Mouse (Mus musculus) midbrain, embryonic 15.5 days (tissue): ENCODE measurements around the gene Sirt7. TPM values are rescaled to one million over a fixed set of nuclear protein-coding genes. Genes with fewer than 3 reads are reported as not detected.

Source experiments
- ATAC-seq: fragments of 200-750 bp; cut with Nextera tagmentation; replicated peaks from 2 replicates; pipeline ENCODE4 v1.8.0; 2017; ENCODE audit warnings: moderate TSS enrichment
- H3K27ac ChIP-seq: fragments of 300-500 bp; sonication (generic); 2 replicates; pipeline ENCODE4 v1.5.1; 2015; ENCODE audit warnings: mild to moderate bottlenecking, inconsistent platforms
- H3K27me3 ChIP-seq: fragments of 300-500 bp; sonication (generic); replicated peaks from 2 replicates; pipeline ENCODE4 v1.6.1; 2015; ENCODE audit warnings: inconsistent platforms
- H3K36me3 ChIP-seq: fragments of 300-500 bp; sonication (generic); replicated peaks from 2 replicates; pipeline ENCODE4 v1.6.1; 2015; ENCODE audit warnings: inconsistent platforms
- H3K4me1 ChIP-seq: fragments of 300-500 bp; sonication (generic); 2 replicates; pipeline ENCODE4 v1.6.1; 2015; ENCODE audit warnings: inconsistent platforms
- H3K4me2 ChIP-seq: fragments of 300-500 bp; sonication (generic); 2 replicates; pipeline ENCODE4 v1.6.1; 2015; ENCODE audit warnings: inconsistent platforms, mild to moderate bottlenecking, moderate library complexity
- H3K4me3 ChIP-seq: fragments of 300-500 bp; sonication (generic); 2 replicates; pipeline ENCODE4 v1.5.1; 2015; ENCODE audit warnings: mild to moderate bottlenecking, inconsistent platforms
- H3K9ac ChIP-seq: fragments of 300-500 bp; sonication (generic); 2 replicates; pipeline ENCODE4 v1.6.1; 2015; ENCODE audit warnings: mild to moderate bottlenecking, inconsistent platforms
- H3K9me3 ChIP-seq: fragments of 300-500 bp; sonication (generic); 2 replicates; pipeline ENCODE4 v1.6.1; 2016; ENCODE audit warnings: inconsistent platforms
- WGBS: fragments of 180-500 bp; shearing (Covaris S2); methylation state at CpG from one replicate; pipeline ENCODE4 v1.1.7; 2015; ENCODE audit warnings: mixed read lengths; 5-methylcytosine and 5-hydroxymethylcytosine counted together
- polyA plus RNA-seq: library from polyadenylated mRNA; unstranded; fragments of >200 nt; fragmentation: Nextera tagmentation; extraction: Ambion mirVana; gene quantifications from 2 replicates; pipeline ENCODE4 v1.2.1, GENCODE M21; 2015

The Sirt7 gene
- polyA plus RNA-seq, 1 experiment from 2014 or later = 48.2 TPM

- peaks cover 19% of the 10 kb centered on the region for H3K4me1 ChIP-seq
- H3K4me3 ChIP-seq = peak overlapping the region; percentile 88
- H3K36me3 ChIP-seq = peaks cover 35% of the 10 kb centered on the region
- no peaks in the 10 kb centered on the region for H3K27me3 ChIP-seq
- ATAC-seq = peak; percentile 62
- 13% methylated on average over 30 of the region's 30 CpGs for WGBS
- peak overlapping the region; percentile 77 for H3K27ac ChIP-seq
- H3K4me2 ChIP-seq = peak overlapping the region; percentile 99
- H3K9me3 ChIP-seq = no peaks in the 10 kb centered on the region
- peak overlapping the region; percentile 74 for H3K9ac ChIP-seq
These were observed 920 bp downstream of the Sirt7 start for GRCm38 (mm10) chr11:120623961-120624679.

GRCm38 (mm10) chr11:120622805-120623204 lies 2.2 kb downstream of the Sirt7 start:
- no peaks in the 10 kb centered on the region for H3K9me3 ChIP-seq
- H3K4me1 ChIP-seq = peaks cover 22% of the 10 kb centered on the region
- H3K27ac ChIP-seq = no peak overlapping the region
- H3K9ac ChIP-seq = no peak overlapping the region
- H3K4me3 ChIP-seq = no peak overlapping the region
- no peak for ATAC-seq
- H3K36me3 ChIP-seq = peaks cover 37% of the 10 kb centered on the region
- H3K4me2 ChIP-seq = no peak overlapping the region
- no peaks in the 10 kb centered on the region for H3K27me3 ChIP-seq
- 93% methylated on average over 6 of the region's 6 CpGs for WGBS

DNA sequence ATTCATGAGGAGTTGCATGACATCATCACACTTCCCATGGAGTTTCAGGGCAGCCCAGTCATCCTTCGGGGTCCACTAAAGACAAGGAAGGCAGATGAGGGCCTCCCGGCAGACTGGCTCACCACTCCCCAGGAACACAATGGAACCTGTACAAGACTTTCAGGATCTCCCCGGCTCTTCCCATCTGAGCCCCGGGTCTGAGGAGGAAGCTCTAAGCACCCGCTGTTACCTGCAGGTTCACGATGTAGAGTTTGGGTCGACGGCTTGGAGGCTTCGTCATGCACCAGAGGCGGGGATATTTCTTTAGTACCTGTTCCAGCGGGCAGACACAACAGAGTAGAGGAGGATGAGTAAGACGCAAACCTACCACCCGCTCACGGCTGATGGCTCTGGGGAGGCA lies 4.8 kb downstream of the Sirt7 start:
- peaks cover 38% of the 10 kb centered on the region for H3K4me1 ChIP-seq
- 93% methylated on average over 14 of the region's 14 CpGs for WGBS
- H3K27me3 ChIP-seq = no peaks in the 10 kb centered on the region

GRCm38 (mm10) chr11:120618619-120619535 lies 6.2 kb downstream of the Sirt7 start:
- Histone ChIP-seq H3K9ac (no peak overlapping the region), H3K9me3 (no peaks in the 10 kb centered on the region), H3K4me2 (no peak overlapping the region), H3K4me1 (peaks cover 31% of the 10 kb centered on the region), H3K36me3 (peaks cover 33% of the 10 kb centered on the region), H3K4me3 (no peak overlapping the region), H3K27ac (0 out of 2 replicates have a peak overlapping the region, but pooled peaks have one; percentile 91), H3K27me3 (no peaks in the 10 kb centered on the region)
- ATAC-seq = no peak
- WGBS = 95% methylated on average over 25 of the region's 25 CpGs

More for the DNA sequence above, 4.8 kb downstream of the Sirt7 start:
- H3K9me3 ChIP-seq = no peaks in the 10 kb centered on the region
- peaks cover 33% of the 10 kb centered on the region for H3K36me3 ChIP-seq
- ATAC-seq = no peak
- H3K27ac ChIP-seq = no peak overlapping the region
- H3K9ac ChIP-seq = no peak overlapping the region
- no peak overlapping the region for H3K4me2 ChIP-seq
- H3K4me3 ChIP-seq = no peak overlapping the region

DNA sequence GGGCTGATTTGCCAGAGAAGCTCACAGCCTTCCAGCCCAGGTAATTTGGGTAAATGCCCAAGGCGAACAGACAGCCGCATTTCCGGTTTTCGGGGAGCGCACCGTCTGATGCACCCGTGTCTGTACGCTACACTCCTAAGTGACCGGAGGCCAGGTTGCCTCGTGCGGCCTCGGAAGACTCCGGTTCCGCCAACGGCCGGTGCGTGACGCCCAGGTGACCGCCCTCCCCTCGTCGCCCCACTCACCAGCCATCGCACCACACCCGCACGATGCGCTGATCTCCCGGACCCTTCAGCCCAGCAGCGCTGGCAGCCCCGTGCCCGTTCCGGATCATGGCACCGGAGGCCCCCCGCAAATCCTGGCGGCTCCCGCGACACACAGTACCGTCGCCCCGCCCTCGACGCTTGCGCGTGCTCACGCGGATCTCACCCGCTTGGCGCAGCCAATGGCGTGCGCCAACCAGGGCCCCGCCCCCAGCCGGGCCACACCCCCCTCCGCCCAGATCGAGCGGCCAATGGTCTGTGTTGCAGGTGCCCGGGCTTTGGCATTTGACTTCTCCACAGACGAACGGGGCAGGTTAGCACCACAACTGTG lies 7.4 kb downstream of the Sirt7 start, which contains the start of gene Pcyt2:
Gene Pcyt2 (minus strand): TSS at position 418 of the 594 bp plus-strand sequence.
- H3K4me3 ChIP-seq = peak within 1 kb of the TSS; percentile 73
- H3K4me1 ChIP-seq = peaks cover 24% of the 10 kb centered on the region
- H3K36me3 ChIP-seq = peaks cover 32% of the 10 kb centered on the region
- WGBS = under 1% methylated on average over 56 of the region's 56 CpGs
- no peaks in the 10 kb centered on the region for H3K9me3 ChIP-seq
- no peaks in the 10 kb centered on the region for H3K27me3 ChIP-seq
- peak within 1 kb of the TSS; percentile 74 for H3K4me2 ChIP-seq
- H3K27ac ChIP-seq = peak within 1 kb of the TSS; percentile 91
- peak; percentile 95 for ATAC-seq
- peak within 1 kb of the TSS; percentile 84 for H3K9ac ChIP-seq

GRCm38 (mm10) chr11:120616617-120617294 lies 8.3 kb downstream of the Sirt7 start:
- peak overlapping the region; percentile 73 for H3K4me3 ChIP-seq
- H3K4me2 ChIP-seq = peak overlapping the region; percentile 74
- no peak for ATAC-seq
- H3K9me3 ChIP-seq = no peaks in the 10 kb centered on the region
- peaks cover 24% of the 10 kb centered on the region for H3K36me3 ChIP-seq
- 55% methylated on average over 4 of the region's 4 CpGs for WGBS
- peak overlapping the region; percentile 84 for H3K9ac ChIP-seq
- no peaks in the 10 kb centered on the region for H3K27me3 ChIP-seq
- peak overlapping the region; percentile 91 for H3K27ac ChIP-seq
- H3K4me1 ChIP-seq = peaks cover 24% of the 10 kb centered on the region

DNA sequence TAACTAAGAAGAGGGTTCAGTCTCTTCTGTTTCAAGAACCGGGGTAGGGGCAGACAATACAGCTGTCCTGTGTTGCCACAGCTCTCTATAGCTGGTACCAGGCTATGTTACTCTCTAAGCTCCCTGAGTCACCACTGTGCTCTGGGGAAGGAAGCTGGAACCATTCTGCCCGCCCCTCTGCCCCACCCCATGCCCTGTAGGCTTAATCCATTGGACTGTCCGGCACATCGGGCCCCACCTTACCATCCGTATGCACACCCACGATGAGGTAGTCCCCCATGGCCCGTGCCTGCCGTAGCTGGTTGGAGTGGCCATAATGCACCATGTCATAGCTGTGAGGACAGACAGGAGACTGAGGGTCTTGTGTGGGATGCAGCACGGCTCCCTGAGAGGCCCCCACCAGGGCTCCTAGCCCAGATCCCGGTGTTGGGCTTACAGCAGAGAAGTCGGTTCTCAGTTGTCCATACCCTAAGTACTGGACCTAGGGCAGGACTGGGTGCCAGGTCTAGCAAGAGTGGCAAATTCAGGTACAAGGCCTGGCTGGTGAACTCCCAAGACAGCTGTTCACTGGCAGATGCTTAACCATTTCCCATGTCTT lies 9.3 kb downstream of the Sirt7 start:
- Histone ChIP-seq H3K27ac (no peak overlapping the region), H3K36me3 (peaks cover 23% of the 10 kb centered on the region), H3K27me3 (no peaks in the 10 kb centered on the region), H3K9ac (no peak overlapping the region), H3K4me3 (no peak overlapping the region), H3K4me2 (no peak overlapping the region), H3K4me1 (peaks cover 24% of the 10 kb centered on the region), H3K9me3 (no peaks in the 10 kb centered on the region)
- ATAC-seq = no peak
- 89% methylated on average over 11 of the region's 11 CpGs for WGBS

GRCm38 (mm10) chr11:120615167-120615566 lies 9.9 kb downstream of the Sirt7 start:
- Histone ChIP-seq H3K27me3 (no peaks in the 10 kb centered on the region), H3K4me1 (peaks cover 24% of the 10 kb centered on the region), H3K4me3 (no peak overlapping the region), H3K9me3 (no peaks in the 10 kb centered on the region), H3K27ac (no peak overlapping the region), H3K4me2 (no peak overlapping the region), H3K36me3 (peaks cover 19% of the 10 kb centered on the region; the same call in 1 of the 2 replicates), H3K9ac (no peak overlapping the region)
- no peak for ATAC-seq
- WGBS = 93% methylated on average over 6 of the region's 6 CpGs

- Histone ChIP-seq H3K4me1 (peaks cover 26% of the 10 kb centered on the region), H3K4me2 (no peak overlapping the region), H3K9me3 (no peaks in the 10 kb centered on the region), H3K9ac (no peak overlapping the region), H3K27ac (no peak overlapping the region), H3K4me3 (no peak overlapping the region), H3K36me3 (0 out of 2 replicates have a peak, but pooled peaks cover 13% of the 10 kb centered on the region), H3K27me3 (peaks cover 5% of the 10 kb centered on the region; the same call in 1 of the 2 replicates)
- ATAC-seq = no peak
- 82% methylated on average over 8 of the region's 8 CpGs for WGBS
These were observed 11.1 kb downstream of the Sirt7 start for GRCm38 (mm10) chr11:120613976-120614375.

DNA sequence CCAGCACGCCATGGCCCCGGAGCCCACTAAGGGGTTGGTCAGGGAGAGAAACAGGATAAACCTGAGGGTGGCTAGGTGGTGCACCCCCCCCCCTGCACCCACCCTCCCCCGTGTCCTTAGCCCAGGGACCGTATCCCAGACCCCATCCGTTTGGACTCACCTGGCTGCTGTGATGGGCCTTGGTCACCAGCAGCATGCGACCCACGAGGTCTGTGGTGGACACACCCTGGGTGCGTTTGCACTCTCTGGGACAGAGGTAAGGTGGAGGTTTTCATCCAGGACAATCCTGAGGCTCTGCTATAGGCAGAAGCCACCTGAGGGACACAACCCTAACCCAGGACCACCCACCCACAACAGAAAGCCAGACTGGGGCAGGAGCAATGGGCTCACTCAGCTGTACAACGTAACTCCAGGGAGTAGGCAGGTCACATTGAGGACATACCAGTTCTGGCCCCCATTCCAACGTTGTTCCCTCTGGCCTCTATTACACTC lies 11.5 kb downstream of the Sirt7 start:
- no peak for ATAC-seq
- 89% methylated on average over 10 of the region's 10 CpGs for WGBS
- Histone ChIP-seq H3K4me2 (no peak overlapping the region), H3K36me3 (0 out of 2 replicates have a peak, but pooled peaks cover 9% of the 10 kb centered on the region), H3K4me1 (peaks cover 30% of the 10 kb centered on the region), H3K27me3 (peaks cover 9% of the 10 kb centered on the region; the same call in 1 of the 2 replicates), H3K9me3 (no peaks in the 10 kb centered on the region), H3K9ac (no peak overlapping the region), H3K4me3 (no peak overlapping the region), H3K27ac (no peak overlapping the region)

- Histone ChIP-seq H3K27ac (no peak overlapping the region), H3K9ac (no peak overlapping the region), H3K9me3 (no peaks in the 10 kb centered on the region), H3K4me1 (peaks cover 30% of the 10 kb centered on the region), H3K4me3 (no peak overlapping the region), H3K36me3 (0 out of 2 replicates have a peak, but pooled peaks cover 7% of the 10 kb centered on the region), H3K27me3 (peaks cover 9% of the 10 kb centered on the region; the same call in 1 of the 2 replicates), H3K4me2 (no peak overlapping the region)
- no peak for ATAC-seq
- WGBS = 40% methylated on average over 6 of the region's 6 CpGs
These were observed 12.3 kb downstream of the Sirt7 start for GRCm38 (mm10) chr11:120612763-120613162.
